Mouse (Mus musculus) left cerebral cortex, postnatal 14 days (tissue): Measurements from ENCODE around the gene Kcnd3. TPM values are rescaled to one million over a fixed set of nuclear protein-coding genes. Genes with fewer than 3 reads are reported as not detected.
A peak's percentile ranks its signal among the peaks of the same experiment; 100 is the strongest.

ENCODE experiments used
- DNase-seq, 2 experiments: peaks; one replicate each; pipeline ENCODE4 v3.0.0; 2021 to 2022; ENCODE audit warnings: low spot score in 2 of 2, mixed read lengths in 1 of 2
- intact Hi-C: fragments of 180-260 bp; cut with DNase I; formaldehyde crosslinking; loops from one replicate; pipeline ENCODE4 v1.15.1; 2025
- total RNA-seq, 2 experiments: library from RNA; stranded (reverse); gene quantifications; 2 replicates each; pipeline ENCODE4 v1.2.3; 2021

Gene Kcnd3
- total RNA-seq, 2 experiments from 2014 or later, result 33.6 to 40.8 TPM

GRCm38 (mm10) chr3:105705561-105705960 lies 253.4 kb downstream of the Kcnd3 start:
- DNase-seq, result no peak
- intact Hi-C loops, result loop anchor here (1.0 to 2.0 kb wide), 2 partner anchors 12 to 17 kb away; no protein-coding TSS in a partner anchor

- intact Hi-C loops, result no loop called here
- peak; percentile 65 to 82 for DNase-seq
These were observed 254.4 kb downstream of the Kcnd3 start for GRCm38 (mm10) chr3:105706366-105707020.

- no peak for DNase-seq
These were observed 255.5 kb downstream of the Kcnd3 start for GRCm38 (mm10) chr3:105707590-105707989.

GRCm38 (mm10) chr3:105710246-105710645 lies 258.1 kb downstream of the Kcnd3 start:
- intact Hi-C loops, result no loop called here
- no peak for DNase-seq

More at GRCm38 (mm10) chr3:105707590-105707989, 255.5 kb downstream of the Kcnd3 start:
- intact Hi-C loops, result no loop called here

- no peak for DNase-seq
- intact Hi-C loops, result no loop called here
These were observed 259.6 kb downstream of the Kcnd3 start for GRCm38 (mm10) chr3:105711741-105712140.

- intact Hi-C loops, result no loop called here
- DNase-seq, result no peak
These were observed 260.7 kb downstream of the Kcnd3 start for GRCm38 (mm10) chr3:105712827-105713226.

- intact Hi-C loops, result no loop called here
- DNase-seq, result no peak
These were observed 262.1 kb downstream of the Kcnd3 start for GRCm38 (mm10) chr3:105714091-105714819.

- DNase-seq, result no peak
- intact Hi-C loops, result no loop called here
These were observed 262.7 kb downstream of the Kcnd3 start for GRCm38 (mm10) chr3:105714820-105715167.

- intact Hi-C loops, result no loop called here
- no peak for DNase-seq
These were observed 264.3 kb downstream of the Kcnd3 start for GRCm38 (mm10) chr3:105716353-105717000.

- intact Hi-C loops, result no loop called here
These were observed 265.9 kb downstream of the Kcnd3 start for GRCm38 (mm10) chr3:105717856-105718555.

GRCm38 (mm10) chr3:105718746-105719145 lies 266.6 kb downstream of the Kcnd3 start:
- DNase-seq, result no peak
- intact Hi-C loops, result no loop called here

More at GRCm38 (mm10) chr3:105717856-105718555, 265.9 kb downstream of the Kcnd3 start:
- DNase-seq, result no peak

GRCm38 (mm10) chr3:105719979-105720378 lies 267.8 kb downstream of the Kcnd3 start:
- intact Hi-C loops, result no loop called here
- DNase-seq, result no peak

GRCm38 (mm10) chr3:105720514-105720913 lies 268.4 kb downstream of the Kcnd3 start:
- intact Hi-C loops, result no loop called here
- DNase-seq, result no peak

- intact Hi-C loops, result no loop called here
- DNase-seq, result no peak
These were observed 269.6 kb downstream of the Kcnd3 start for GRCm38 (mm10) chr3:105721681-105722201.

GRCm38 (mm10) chr3:105722510-105722909 lies 270.4 kb downstream of the Kcnd3 start:
- DNase-seq, result no peak
- intact Hi-C loops, result no loop called here

Other genes starting within 250 kb of the Kcnd3 start
- 10 to 100 TPM; 11.1 to 11.4 TPM for gene Ddx20, start 235.2 kb downstream of the Kcnd3 start, total RNA-seq